Mouse (Mus musculus): Measurements from ENCODE around the gene Capn13.
"Not testable (repeated sequence)": the region's sequence is repeated elsewhere in the genome, so short reads cannot be mapped to it uniquely, and the experiment has no call there.

Gene Capn13

DNA sequence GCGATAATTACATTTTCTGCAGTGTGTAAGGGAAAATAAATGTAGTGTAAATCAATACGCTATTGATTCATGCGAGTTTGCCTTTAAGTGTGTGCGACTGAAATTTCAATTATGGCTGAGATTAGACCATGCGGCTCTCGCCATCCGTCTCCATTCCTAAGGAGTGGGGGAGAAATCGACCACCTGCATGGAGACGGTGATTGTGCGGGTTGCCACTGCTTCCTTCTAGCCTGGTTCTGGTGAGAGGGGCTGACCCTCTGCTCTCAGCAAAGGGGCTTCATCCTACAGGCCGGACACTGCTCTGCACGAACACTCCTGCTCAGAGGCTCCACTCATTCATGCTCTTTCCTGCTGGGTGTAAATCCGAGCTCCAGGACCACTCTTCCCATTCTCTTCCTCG is 58.0 kb downstream of the Capn13 start:
- DNase-seq, result no peak

DNA sequence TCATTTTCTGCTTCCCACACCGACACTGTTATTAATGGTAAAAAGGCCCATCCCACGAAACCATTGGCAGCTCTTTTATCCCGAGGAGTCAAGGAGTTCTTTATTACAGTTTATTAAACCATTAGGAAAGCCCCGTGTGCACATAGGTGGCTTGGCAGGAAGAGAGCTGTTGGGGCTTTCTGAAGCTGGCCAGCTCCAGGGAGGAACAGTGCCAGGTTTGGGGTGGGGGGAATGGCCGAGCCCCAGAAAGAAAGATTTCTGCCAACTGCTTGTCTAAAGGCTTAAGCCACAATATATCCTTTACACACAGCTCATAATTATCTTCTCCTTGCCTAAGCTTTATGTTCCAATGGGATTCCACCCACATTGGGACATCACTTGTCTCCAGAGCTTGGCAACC is 71.6 kb downstream of the Capn13 start:
- no peak for DNase-seq

DNA sequence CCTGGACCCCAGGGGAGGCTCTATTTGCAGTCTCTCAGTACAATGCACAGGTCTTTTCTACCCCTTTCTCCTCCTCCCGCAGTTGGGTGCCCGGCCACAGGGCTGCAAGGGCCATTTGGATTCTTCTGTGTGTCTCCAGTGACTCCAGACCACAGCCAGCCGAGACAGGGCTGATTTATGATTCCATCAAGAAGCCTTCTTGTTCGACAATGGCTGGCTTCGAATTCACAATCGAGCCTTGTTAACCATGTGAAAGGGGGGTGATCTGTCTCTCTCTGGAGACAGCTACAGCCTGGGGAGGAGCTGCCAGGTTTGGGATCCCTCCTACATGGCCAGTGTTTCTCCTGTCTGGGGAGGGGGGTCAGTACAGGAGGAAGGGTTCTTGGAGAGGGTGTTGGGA is 75.4 kb downstream of the Capn13 start:
- DNase-seq, result no peak

DNA sequence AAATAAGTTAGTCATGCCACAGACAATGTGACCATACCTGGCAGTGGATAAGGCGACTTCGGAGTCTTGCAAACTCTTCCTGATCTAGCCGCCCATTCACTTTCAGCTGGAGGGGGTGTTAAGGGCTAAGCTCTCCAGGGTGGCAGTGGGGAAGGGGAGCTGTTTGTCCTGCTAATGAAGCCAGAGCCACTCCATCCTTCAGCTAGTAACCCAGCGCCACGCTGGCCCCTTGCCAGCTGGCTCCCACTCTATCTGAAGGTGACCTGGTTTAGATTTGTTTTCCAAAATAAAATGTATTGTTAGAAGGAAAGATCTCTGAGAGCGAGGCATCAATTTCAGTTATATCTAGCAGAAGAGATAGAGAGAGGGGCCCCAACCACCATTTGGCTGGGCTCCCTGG is 75.9 kb downstream of the Capn13 start:
- DNase-seq, result peak; percentile 26

DNA sequence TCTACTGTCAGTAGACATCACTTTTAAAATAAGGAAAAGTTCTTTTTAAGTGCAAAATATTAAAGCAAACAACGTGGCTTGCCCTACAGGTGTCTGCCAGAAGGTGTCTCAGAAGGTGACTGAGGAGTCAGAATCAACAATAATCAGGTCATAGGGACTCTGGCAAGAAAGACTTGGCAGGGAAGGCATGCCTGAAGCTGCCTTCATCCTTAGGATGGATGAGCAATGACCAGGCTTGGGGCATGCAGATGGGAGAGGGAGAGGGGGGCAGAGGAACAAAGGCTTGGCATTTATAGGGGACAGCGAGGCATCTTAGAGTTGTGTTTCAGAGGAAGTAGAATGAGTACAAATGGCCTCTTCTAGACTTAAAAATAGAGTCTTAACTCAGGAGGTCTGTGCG is 76.7 kb downstream of the Capn13 start:
- no peak for DNase-seq

DNA sequence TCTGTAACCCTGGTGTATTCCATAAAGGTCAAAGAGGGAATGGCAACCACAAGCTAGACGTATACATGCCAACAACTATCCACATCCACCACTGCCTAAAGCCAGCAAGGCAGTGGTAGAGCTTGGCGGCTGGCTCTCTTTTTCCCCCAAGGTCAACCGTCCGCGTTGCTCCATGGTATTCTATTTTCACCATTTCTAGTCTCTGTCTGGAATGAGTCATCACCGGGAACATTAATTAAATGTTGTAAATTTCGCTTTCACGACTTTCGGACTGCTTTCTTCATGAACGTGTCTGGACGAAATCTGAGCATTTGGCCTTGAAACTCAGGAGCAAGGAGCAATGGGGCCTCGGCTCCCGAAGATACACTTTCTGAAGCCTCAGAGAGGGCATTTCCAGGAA is 85.9 kb downstream of the Capn13 start:
- no peak for DNase-seq

DNA sequence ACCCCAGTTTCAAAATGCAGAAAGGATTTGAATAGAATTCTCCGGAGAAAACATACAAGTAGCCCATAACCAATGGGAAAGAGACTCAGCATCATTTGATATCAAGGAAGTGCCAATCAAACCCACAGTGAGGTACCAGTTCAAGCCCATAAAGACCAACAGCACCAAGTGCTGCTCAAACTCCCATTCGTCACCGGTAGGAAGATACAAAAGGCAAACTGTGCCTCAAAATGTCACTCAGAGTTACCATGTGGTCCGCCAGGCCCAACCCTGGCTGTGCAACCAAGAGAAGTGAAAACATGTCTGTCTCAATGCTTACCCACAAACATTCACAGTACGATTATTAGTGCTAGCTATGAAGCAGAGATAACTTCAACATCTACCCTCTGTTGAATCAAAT is 89.2 kb downstream of the Capn13 start:
- DNase-seq, result no peak

DNA sequence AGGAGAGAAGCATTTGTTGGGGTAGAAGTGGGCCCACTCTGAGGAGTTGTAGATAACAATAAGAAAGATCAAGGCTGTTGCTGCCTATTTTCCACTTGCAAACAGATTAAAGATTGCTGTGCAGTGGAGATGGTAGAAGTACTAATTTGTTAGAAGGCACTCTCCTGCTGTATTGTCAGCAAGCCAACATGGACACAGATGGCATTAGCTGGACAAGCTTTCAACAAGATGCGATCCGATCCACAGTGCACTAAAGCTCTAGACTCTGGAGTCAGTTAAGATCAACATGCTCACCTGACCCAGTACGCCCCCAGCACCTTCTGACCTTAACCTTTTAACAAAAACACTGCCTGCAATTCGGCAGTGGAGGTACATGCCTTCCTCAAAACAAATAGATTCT is 92.0 kb downstream of the Capn13 start:
- no peak for DNase-seq

DNA sequence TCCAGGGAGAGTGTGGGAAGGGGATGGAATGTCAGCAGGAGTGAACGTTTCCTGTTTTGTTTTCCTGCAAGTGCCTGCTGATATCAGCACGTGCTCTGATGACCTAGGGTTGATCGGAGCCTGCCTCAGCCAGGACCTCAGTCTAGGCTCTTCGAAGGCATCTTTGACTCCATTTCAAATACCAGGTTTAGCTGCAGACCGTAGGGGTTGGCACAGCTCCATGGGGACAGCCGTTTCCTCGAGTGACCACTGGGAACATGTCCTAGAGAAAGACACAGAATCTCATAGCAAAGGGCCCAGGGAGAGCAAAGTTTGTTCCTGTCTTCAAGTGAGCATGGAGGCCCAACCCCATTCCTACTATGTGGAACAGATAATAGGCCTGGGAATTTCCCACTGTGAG is 94.0 kb downstream of the Capn13 start:
- DNase-seq, result no peak

DNA sequence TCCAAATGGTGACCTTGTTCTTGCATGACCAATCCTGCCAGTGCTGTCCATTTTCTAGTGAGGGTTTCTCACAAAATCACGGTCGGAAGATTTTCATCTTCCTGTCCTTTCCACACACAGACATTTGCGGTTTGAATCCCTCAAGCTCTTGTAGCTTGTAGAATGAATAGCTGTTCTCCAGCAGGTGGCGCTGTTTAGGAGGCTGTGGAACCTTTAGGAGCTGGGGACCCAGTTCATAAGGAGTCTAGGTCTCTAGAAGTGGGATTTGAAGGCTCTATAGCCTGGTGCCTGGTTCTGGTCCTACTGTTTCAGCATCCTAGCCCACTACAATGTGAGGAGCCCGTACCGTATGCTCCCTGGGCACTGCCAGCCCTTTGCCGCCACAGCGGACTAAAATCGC is 95.0 kb downstream of the Capn13 start:
- DNase-seq, result no peak

DNA sequence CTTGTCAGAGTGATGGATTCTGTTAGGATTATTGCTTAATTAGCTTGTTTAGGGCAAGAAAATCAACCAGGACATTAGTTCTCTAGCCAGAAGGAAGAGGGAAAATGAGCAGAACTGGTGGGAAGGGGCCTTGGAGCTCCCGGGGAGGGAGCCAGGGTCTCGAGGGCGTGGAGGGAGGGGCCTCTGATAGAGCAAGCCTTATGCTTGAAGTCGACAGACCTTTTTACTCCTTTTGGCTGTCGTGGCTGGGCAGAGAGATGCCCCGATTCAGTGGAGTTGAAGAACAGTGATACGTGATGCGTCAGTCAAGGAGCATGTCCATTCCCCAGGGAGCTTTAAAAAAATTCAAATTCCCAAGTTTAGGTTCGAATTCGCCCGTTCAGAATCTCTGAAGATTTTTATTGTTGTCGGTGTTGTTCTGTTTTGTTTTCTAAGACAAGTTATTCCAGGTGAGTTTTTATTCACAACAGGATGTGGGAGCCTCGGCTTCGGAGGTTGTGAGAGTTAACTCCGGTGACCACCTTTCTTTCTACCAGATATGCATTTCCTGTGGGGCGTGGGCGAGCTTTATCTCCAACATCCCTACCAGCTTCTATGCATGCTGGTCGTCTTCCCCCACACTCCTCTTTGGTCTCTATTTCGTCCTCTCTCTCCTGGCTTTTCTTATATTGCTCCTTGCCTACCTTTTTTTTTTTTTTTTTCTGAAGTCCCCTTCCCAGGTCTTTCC is 96.4 kb downstream of the Capn13 start:
- DNase-seq, result no peak

DNA sequence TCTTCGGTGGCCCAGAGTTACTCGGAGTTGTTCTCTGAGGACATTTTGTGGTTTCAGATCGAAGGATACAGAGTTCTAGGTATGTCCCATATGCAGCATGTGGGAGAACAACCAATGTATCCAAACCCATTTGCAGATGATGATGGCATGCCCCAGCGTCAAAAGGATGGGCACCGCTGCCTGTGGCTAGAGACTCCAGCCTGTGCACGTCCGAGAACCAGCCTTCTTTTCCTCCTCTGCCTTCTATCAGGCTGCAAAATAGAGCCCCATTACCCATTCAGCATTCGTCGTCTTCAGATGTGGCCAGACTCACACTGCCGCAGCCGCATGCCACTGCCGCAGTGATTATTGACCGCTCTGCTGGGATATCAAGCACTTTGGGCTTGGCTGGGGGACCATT is 97.0 kb downstream of the Capn13 start:
- DNase-seq, result no peak

DNA sequence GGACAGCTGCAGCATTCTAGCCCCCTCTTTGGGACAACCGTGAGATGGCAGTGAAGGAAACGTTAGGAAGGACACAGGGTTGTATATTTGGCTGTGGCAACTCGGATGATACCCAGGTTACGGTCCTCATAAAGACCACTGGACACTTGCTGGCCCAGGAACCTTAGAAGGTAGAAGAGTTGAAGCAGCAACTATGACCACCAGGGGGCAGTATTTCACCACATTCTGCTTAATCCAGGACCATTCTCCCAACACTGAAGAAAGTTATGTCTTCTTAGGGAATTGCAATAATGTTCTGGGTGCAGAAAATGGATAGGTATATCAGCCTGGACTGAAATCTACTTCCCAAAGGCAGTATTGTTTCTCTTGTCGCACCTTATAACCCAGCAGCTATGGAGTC is 97.4 kb downstream of the Capn13 start:
- DNase-seq, result peak; percentile 44

DNA sequence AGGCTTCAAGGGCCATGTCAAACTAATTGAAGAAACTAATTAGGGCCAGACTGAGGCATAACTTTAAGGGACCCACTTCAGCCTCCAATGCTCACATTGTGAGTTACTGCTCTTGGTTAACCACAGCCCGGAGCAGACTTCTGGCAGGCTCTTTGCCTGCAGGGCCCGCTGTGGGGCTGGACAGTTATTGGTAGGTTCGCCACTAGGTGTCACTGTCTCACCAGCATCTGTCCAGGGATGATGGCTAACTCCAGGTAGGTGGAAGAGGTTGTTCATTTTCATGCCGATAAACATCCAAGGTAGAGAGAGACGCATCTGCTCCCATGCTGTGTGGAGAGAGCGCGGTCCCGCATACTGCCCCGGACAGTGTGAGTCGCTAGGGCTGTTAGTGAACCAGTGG is 98.6 kb downstream of the Capn13 start:
- peak; percentile 63 for DNase-seq

DNA sequence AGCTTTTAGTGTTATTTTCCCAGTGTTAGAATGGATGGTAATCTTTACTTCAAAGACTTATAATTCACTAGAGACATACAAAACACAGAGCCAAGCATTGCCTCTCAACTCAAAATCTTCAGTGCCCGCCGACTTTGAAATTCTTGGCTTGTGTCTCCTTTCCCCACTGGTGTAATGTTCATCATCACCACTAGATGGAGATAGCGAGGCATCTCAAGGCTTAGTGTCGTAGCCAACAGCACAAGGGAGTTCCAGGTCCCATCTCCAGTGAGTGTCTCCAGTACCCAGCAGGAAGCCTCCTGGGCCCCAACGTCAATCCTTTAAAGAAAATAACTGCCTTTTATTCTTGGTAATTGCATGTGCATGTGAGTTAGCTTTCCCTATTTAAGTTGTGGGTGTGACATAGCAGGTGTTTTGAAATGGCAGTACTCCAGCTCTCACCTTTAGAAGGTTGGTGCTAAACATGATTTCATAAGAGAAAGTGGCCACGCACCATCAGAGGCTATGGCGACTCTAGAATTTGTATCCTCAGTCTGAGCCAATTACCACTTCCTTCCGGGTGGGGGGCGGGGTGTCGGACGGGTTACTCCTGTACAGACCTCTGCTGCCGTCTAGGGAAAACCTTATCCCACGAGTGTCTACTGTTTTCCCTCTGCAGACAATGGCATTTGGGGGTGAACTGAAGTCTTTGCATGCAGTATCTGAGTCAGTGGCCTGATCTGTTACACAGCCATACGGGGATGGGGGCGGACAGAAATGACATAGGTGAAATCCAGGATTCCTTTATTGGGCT is 99.2 kb downstream of the Capn13 start:
- peak; percentile 44 for DNase-seq

DNA sequence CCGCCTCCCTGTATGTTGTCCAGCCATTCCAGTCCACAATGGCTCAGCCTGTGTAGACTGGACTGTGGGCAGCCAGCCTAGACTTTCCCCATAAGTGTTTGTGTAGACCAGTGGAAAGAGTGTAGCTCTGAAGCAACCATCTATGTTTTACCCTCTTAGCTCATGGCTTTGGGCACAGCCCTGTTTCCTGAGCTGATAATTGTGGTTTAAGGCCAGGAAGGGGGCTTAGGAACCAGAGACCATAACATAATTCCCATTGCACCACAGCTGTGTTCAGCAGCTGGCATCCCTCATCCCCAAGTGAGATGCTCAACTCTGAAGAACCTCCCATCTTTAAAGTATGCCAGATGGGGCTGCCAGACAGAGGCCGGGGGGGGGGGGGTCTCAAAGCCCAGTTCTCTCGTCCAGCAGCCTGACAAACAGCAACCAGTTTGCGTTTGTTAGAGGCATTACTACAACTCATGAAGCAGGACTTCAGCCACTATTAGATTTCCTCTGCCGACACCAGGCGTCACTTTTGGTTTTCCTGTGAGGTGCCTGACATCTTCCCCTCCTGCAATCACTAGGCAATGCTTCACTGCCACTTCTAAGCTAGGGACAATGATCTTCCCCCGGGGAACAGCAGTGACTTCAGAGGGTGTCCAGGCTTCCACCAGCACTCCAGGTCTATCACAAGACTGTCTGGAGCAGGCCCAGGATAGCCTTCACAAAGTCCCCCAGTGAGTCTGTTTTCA is 100.4 kb downstream of the Capn13 start:
- DNase-seq, result no peak

DNA sequence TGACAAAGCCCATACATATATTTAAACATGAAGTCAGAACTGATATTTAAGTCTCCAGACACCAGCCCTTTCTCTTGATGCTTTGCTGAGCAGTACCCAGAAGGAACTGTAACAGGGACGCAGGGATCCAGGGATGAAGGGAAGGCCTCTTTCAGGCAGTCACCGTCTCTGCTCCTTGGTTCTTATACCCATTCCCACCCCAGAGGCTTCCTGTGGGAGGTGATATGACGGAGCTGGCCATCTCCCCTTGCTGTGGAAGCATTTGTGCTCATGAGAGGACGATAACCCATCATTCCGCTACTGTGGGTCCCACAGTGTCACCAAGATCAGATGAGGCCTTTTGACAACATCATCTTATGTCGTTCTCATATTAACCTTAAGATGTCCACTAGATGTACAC is 101.7 kb downstream of the Capn13 start:
- no peak for DNase-seq

DNA sequence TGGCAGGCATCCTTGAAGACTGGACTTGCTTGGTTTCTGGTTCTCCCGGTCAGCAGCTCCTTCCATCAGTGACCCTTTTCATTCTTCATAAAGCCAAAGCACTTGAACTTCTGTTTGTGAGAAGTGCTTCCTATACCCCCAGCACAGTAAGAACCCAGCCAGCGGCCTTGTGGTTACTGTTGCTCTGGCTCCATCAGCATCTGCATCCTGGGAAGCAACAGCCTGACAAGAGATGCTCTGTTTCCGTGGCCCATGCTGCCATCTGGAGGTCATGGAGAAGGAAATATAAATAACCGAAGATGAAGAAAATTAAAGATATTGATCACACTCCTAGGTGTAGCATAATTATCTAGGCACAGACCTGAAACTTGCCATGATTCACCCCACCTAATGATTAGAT is 103.8 kb downstream of the Capn13 start:
- no peak for DNase-seq

DNA sequence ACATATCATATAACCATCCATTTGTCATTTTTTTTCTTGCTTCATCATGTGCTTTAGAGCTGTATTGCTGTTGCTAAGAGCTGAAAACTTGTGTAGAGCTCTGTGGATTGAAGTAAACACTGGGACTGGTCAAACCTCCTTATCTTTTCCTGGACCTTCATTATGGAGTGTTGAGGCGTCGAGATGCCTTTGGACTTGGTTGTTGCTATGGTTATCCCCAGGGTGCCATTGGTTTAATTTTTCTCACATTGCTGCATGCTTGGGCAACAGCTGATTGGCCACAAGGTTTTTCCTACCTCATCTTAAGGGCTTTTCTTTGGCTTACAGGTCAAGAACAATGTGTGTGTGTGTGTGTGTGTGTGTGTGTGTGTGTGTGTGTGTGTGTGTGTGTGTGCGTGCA is 107.4 kb downstream of the Capn13 start:
- no peak for DNase-seq

DNA sequence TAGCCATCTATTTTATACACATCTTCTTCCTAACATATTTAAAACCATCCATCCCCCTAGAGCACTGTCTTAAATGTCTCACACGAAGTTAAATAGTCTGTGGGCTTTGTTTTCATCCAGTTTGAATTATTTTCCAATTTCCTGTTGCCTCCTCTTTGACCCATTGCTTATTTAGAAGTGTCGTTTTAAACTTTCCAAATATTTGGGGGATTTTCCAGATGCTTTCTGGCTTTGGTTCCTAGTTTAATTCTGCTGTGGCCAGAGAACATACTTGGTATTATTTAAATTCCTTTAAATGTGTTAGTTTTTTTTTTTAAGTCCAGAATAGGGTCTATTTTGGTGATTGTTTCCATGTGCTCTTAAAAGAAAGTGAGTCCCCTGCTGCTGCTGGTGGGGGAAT is 116.4 kb downstream of the Capn13 start:
- DNase-seq, result no peak

DNA sequence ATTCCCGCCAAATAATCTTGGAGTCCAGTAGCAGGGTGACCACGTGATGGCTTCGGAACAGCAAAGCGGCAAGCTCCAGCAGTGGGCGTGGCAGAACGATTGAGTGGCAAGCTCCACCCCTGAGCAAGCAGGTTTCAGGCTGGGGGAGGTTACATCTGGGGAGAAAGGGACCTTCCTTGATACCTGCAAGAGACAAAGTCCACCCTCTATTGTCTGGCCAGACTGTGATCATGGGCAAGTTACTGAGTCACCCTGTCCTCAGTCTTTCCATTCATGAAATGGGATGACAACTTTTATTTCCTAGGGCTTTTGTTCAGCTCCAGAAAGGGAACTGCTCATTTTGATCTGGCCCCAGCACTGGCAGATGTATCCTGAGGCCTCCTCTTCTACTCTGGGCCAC is 118.0 kb downstream of the Capn13 start:
- DNase-seq, result not testable (repeated sequence)

DNA sequence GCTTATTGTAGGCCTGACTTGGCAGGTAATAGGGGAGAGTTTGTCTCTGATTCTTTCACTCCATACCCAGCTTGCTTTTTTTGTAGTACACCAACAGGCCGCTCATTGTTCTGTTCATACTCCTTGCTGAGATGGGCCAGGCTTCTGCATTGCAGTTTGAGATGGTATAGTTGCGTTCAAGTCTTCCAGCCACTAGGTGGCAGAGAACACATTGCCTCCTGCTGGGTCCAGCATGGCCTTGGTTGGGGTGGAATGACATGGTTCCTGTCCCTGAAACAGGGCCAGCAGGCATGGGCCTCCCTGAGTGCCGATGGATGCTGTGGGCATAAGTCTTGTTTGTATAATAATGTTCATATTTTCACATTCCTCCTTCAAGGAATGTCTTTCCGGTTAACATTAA is 122.9 kb downstream of the Capn13 start:
- DNase-seq, result no peak

DNA sequence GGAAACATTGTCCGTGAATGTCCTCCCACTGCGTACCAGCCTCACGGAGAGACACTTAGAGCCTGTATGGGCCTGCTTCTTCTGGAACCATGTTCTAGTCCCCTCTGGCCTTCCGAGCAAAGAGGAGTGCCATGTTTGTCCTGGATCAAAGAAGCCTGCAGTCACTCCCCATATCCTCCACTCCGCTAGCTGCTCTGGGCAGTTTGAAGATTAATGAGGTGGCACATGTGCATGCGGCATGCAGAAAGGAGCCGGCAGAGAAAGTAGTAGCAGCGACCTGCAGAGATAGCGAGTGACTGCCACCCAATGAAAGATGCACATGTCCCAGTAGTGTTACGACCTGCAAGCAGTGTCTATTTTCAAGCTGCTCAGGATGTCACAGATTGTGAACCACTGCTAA is 125.6 kb downstream of the Capn13 start:
- no peak for DNase-seq

DNA sequence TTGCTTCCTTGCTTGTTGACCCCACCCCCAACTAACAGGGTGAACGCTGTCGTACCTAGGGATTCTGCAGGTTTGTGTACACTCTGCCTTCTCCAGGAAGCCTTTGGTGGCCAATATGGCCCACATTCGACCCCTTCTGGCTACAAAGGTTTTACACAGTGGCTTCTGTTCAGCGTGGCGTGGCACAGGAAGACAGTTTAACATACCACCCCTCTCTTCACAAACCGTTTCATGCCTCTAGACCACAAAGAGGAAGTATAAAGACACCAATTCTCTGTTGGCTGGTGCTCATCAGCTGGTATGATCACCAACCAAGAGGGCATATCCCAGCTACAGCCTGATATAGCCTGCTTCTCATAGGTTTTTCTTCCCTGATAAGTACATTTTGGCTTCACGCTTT is 126.9 kb downstream of the Capn13 start:
- DNase-seq, result no peak

Measured in cerebellum, adult 11 months (tissue).